Mouse (Mus musculus): Measurements from ENCODE around the gene Rap1gap. TPM values are rescaled to one million over a fixed set of nuclear protein-coding genes. Genes with fewer than 3 reads are reported as not detected.

Gene Rap1gap
- polyA plus RNA-seq, 1 experiment from 2014 or later: 10.3 TPM

- Histone ChIP-seq H3K9ac (ENCODE audit: low read depth, low read length) (no peak overlapping the region), H3K27ac (ENCODE audit: low read depth, low read length) (no peak overlapping the region), H3K4me3 (ENCODE audit: low read length) (no peak overlapping the region), H3K36me3 (ENCODE audit: control insufficient read depth, insufficient read depth, low read length) (no peaks in the 10 kb centered on the region), H3K27me3 (ENCODE audit: control insufficient read depth, insufficient read depth, low read length) (no peaks in the 10 kb centered on the region), H3K4me1 (ENCODE audit: control insufficient read depth, insufficient read depth, low read length) (no peaks in the 10 kb centered on the region), H3K9me3 (ENCODE audit: control insufficient read depth, low read length) (no peaks in the 10 kb centered on the region), H3K4me2 (replicated peaks; ENCODE audit: low read depth, low read length) (no peak overlapping the region)
- WGBS: 83% methylated on average over 3 of the region's 3 CpGs
- no peak for ATAC-seq (ENCODE audit: low FRiP score, low TSS enrichment)
These were observed 107.2 kb downstream of the Rap1gap start for GRCm38 (mm10) chr4:137771749-137772148.

GRCm38 (mm10) chr4:137772438-137773056, 108.0 kb downstream of the Rap1gap start:
- ATAC-seq (ENCODE audit: low FRiP score, low TSS enrichment): no peak
- no peak overlapping the region for H3K4me2 ChIP-seq (replicated peaks; ENCODE audit: low read depth, low read length)
- no peak overlapping the region for H3K27ac ChIP-seq (ENCODE audit: low read depth, low read length)
- 85% methylated on average over 16 of the region's 16 CpGs for WGBS
- H3K9me3 ChIP-seq (ENCODE audit: control insufficient read depth, low read length): no peaks in the 10 kb centered on the region
- H3K27me3 ChIP-seq (ENCODE audit: control insufficient read depth, insufficient read depth, low read length): no peaks in the 10 kb centered on the region
- no peak overlapping the region for H3K4me3 ChIP-seq (ENCODE audit: low read length)
- no peaks in the 10 kb centered on the region for H3K4me1 ChIP-seq (ENCODE audit: control insufficient read depth, insufficient read depth, low read length)
- H3K36me3 ChIP-seq (ENCODE audit: control insufficient read depth, insufficient read depth, low read length): no peaks in the 10 kb centered on the region
- no peak overlapping the region for H3K9ac ChIP-seq (ENCODE audit: low read depth, low read length)

- WGBS: 9% methylated on average over 2 of the region's 2 CpGs
- no peak for ATAC-seq (ENCODE audit: low FRiP score, low TSS enrichment)
- Histone ChIP-seq H3K4me3 (ENCODE audit: low read length) (no peak overlapping the region), H3K36me3 (ENCODE audit: control insufficient read depth, insufficient read depth, low read length) (no peaks in the 10 kb centered on the region), H3K4me2 (replicated peaks; ENCODE audit: low read depth, low read length) (no peak overlapping the region), H3K4me1 (ENCODE audit: control insufficient read depth, insufficient read depth, low read length) (no peaks in the 10 kb centered on the region), H3K27me3 (ENCODE audit: control insufficient read depth, insufficient read depth, low read length) (no peaks in the 10 kb centered on the region), H3K9ac (ENCODE audit: low read depth, low read length) (no peak overlapping the region), H3K9me3 (ENCODE audit: control insufficient read depth, low read length) (no peaks in the 10 kb centered on the region), H3K27ac (ENCODE audit: low read depth, low read length) (no peak overlapping the region)
These were observed 108.9 kb downstream of the Rap1gap start for GRCm38 (mm10) chr4:137773369-137773899.

GRCm38 (mm10) chr4:137774013-137774412, 109.5 kb downstream of the Rap1gap start:
- no peaks in the 10 kb centered on the region for H3K36me3 ChIP-seq (ENCODE audit: control insufficient read depth, insufficient read depth, low read length)
- H3K9ac ChIP-seq (ENCODE audit: low read depth, low read length): no peak overlapping the region
- H3K27me3 ChIP-seq (ENCODE audit: control insufficient read depth, insufficient read depth, low read length): no peaks in the 10 kb centered on the region
- no peak overlapping the region for H3K4me3 ChIP-seq (ENCODE audit: low read length)
- H3K4me1 ChIP-seq (ENCODE audit: control insufficient read depth, insufficient read depth, low read length): no peaks in the 10 kb centered on the region
- no peaks in the 10 kb centered on the region for H3K9me3 ChIP-seq (ENCODE audit: control insufficient read depth, low read length)
- H3K27ac ChIP-seq (ENCODE audit: low read depth, low read length): no peak overlapping the region
- no peak overlapping the region for H3K4me2 ChIP-seq (replicated peaks; ENCODE audit: low read depth, low read length)
- 64% methylated on average over 5 of the region's 5 CpGs for WGBS
- ATAC-seq (ENCODE audit: low FRiP score, low TSS enrichment): no peak

- Histone ChIP-seq H3K4me3 (ENCODE audit: low read length) (no peak overlapping the region), H3K4me1 (ENCODE audit: control insufficient read depth, insufficient read depth, low read length) (no peaks in the 10 kb centered on the region), H3K4me2 (replicated peaks; ENCODE audit: low read depth, low read length) (no peak overlapping the region), H3K9ac (ENCODE audit: low read depth, low read length) (no peak overlapping the region), H3K27me3 (ENCODE audit: control insufficient read depth, insufficient read depth, low read length) (no peaks in the 10 kb centered on the region), H3K27ac (ENCODE audit: low read depth, low read length) (no peak overlapping the region), H3K36me3 (ENCODE audit: control insufficient read depth, insufficient read depth, low read length) (no peaks in the 10 kb centered on the region), H3K9me3 (ENCODE audit: control insufficient read depth, low read length) (no peaks in the 10 kb centered on the region)
- ATAC-seq (ENCODE audit: low FRiP score, low TSS enrichment): no peak
- 81% methylated on average over 6 of the region's 6 CpGs for WGBS
These were observed 110.0 kb downstream of the Rap1gap start for GRCm38 (mm10) chr4:137774505-137774904.

GRCm38 (mm10) chr4:137777866-137778265, 113.3 kb downstream of the Rap1gap start:
- no peak overlapping the region for H3K27ac ChIP-seq (ENCODE audit: low read depth, low read length)

GRCm38 (mm10) chr4:137778397-137779184, 114.1 kb downstream of the Rap1gap start:
- Histone ChIP-seq H3K4me1 (ENCODE audit: control insufficient read depth, insufficient read depth, low read length) (0 out of 2 replicates have a peak, but pooled peaks cover 3% of the 10 kb centered on the region), H3K9ac (ENCODE audit: low read depth, low read length) (no peak overlapping the region), H3K4me2 (replicated peaks; ENCODE audit: low read depth, low read length) (no peak overlapping the region), H3K4me3 (ENCODE audit: low read length) (no peak overlapping the region), H3K36me3 (ENCODE audit: control insufficient read depth, insufficient read depth, low read length) (no peaks in the 10 kb centered on the region), H3K9me3 (ENCODE audit: control insufficient read depth, low read length) (no peaks in the 10 kb centered on the region), H3K27me3 (ENCODE audit: control insufficient read depth, insufficient read depth, low read length) (no peaks in the 10 kb centered on the region), H3K27ac (ENCODE audit: low read depth, low read length) (no peak overlapping the region)
- WGBS: 85% methylated on average over 17 of the region's 17 CpGs
- ATAC-seq (ENCODE audit: low FRiP score, low TSS enrichment): no peak

More at GRCm38 (mm10) chr4:137777866-137778265, 113.3 kb downstream of the Rap1gap start:
- WGBS: 91% methylated on average over 4 of the region's 4 CpGs
- Histone ChIP-seq H3K9me3 (ENCODE audit: control insufficient read depth, low read length) (no peaks in the 10 kb centered on the region), H3K4me1 (ENCODE audit: control insufficient read depth, insufficient read depth, low read length) (no peaks in the 10 kb centered on the region), H3K27me3 (ENCODE audit: control insufficient read depth, insufficient read depth, low read length) (no peaks in the 10 kb centered on the region), H3K9ac (ENCODE audit: low read depth, low read length) (no peak overlapping the region), H3K4me2 (replicated peaks; ENCODE audit: low read depth, low read length) (no peak overlapping the region), H3K36me3 (ENCODE audit: control insufficient read depth, insufficient read depth, low read length) (no peaks in the 10 kb centered on the region), H3K4me3 (ENCODE audit: low read length) (no peak overlapping the region)
- ATAC-seq (ENCODE audit: low FRiP score, low TSS enrichment): no peak
